Mouse (Mus musculus) forebrain, embryonic 13.5 days (tissue): ENCODE data around the gene Podnl1. TPM values are rescaled to one million over a fixed set of nuclear protein-coding genes. Genes with fewer than 3 reads are reported as not detected.

Source experiments
- ATAC-seq: fragments of 200-750 bp; cut with Nextera tagmentation; 2 replicates; pipeline ENCODE4 v1.8.0; 2017
- H3K27ac ChIP-seq: fragments of 300-500 bp; sonication (generic); 2 replicates; pipeline ENCODE4 v1.5.1; 2015; ENCODE audit warnings: inconsistent platforms, mild to moderate bottlenecking, moderate library complexity
- H3K27me3 ChIP-seq: fragments of 300-500 bp; sonication (generic); 2 replicates; pipeline ENCODE4 v1.6.1; 2015; ENCODE audit warnings: mild to moderate bottlenecking, inconsistent platforms
- H3K36me3 ChIP-seq: fragments of 300-500 bp; sonication (generic); 2 replicates; pipeline ENCODE4 v1.6.1; 2015; ENCODE audit warnings: mild to moderate bottlenecking, inconsistent platforms; ENCODE audit not compliant: poor library complexity, severe bottlenecking
- H3K4me1 ChIP-seq: fragments of 300-500 bp; sonication (generic); 2 replicates; pipeline ENCODE4 v1.6.1; 2015; ENCODE audit warnings: inconsistent platforms
- H3K4me2 ChIP-seq: fragments of 300-500 bp; sonication (generic); 2 replicates; pipeline ENCODE4 v1.6.1; 2015; ENCODE audit warnings: inconsistent platforms, mild to moderate bottlenecking, moderate library complexity
- H3K4me3 ChIP-seq: fragments of 300-500 bp; sonication (generic); 2 replicates; pipeline ENCODE4 v1.5.1; 2015; ENCODE audit warnings: mild to moderate bottlenecking, inconsistent platforms
- H3K9ac ChIP-seq: fragments of 300-500 bp; sonication (generic); 2 replicates; pipeline ENCODE4 v1.6.1; 2015; ENCODE audit warnings: mild to moderate bottlenecking, inconsistent platforms
- H3K9me3 ChIP-seq: fragments of 300-500 bp; sonication (generic); replicated peaks from 2 replicates; pipeline ENCODE4 v1.6.1; 2016; ENCODE audit warnings: inconsistent platforms
- WGBS: fragments of 180-500 bp; shearing (Covaris S2); methylation state at CpG from one replicate; pipeline ENCODE4 v1.1.7; 2015; 5-methylcytosine and 5-hydroxymethylcytosine counted together
- polyA plus RNA-seq: library from polyadenylated mRNA; unstranded; fragments of >200 nt; fragmentation: Nextera tagmentation; extraction: Ambion mirVana; gene quantifications from 2 replicates; pipeline ENCODE4 v1.2.1, GENCODE M21; 2015

Podnl1 gene
- polyA plus RNA-seq, 1 experiment from 2014 or later: 0.27 TPM

GRCm38 (mm10) chr8:84130806-84131205 is 5.0 kb downstream of the Podnl1 start:
- peak overlapping the region; percentile 34; the same call in 1 of the 2 replicates for H3K9ac ChIP-seq
- H3K4me1 ChIP-seq: peaks cover 5% of the 10 kb centered on the region; the same call in 1 of the 2 replicates
- WGBS: 46% methylated on average over 30 of the region's 30 CpGs
- H3K4me2 ChIP-seq: no peak overlapping the region
- no peak overlapping the region for H3K4me3 ChIP-seq
- no peaks in the 10 kb centered on the region for H3K27me3 ChIP-seq
- H3K36me3 ChIP-seq: peaks cover 45% of the 10 kb centered on the region
- H3K9me3 ChIP-seq: no peaks in the 10 kb centered on the region
- H3K27ac ChIP-seq: no peak overlapping the region
- ATAC-seq: no peak

GRCm38 (mm10) chr8:84132225-84132624 is 6.4 kb downstream of the Podnl1 start:
- H3K27ac ChIP-seq: no peak overlapping the region
- peaks cover 59% of the 10 kb centered on the region for H3K36me3 ChIP-seq
- H3K4me2 ChIP-seq: no peak overlapping the region
- no peaks in the 10 kb centered on the region for H3K9me3 ChIP-seq
- no peak for ATAC-seq
- no peak overlapping the region for H3K4me3 ChIP-seq
- H3K4me1 ChIP-seq: peaks cover 5% of the 10 kb centered on the region; the same call in 1 of the 2 replicates
- no peak overlapping the region for H3K9ac ChIP-seq
- no peaks in the 10 kb centered on the region for H3K27me3 ChIP-seq
- WGBS: 88% methylated on average over 8 of the region's 8 CpGs

GRCm38 (mm10) chr8:84137848-84138247 is 12.1 kb downstream of the Podnl1 start:
- Histone ChIP-seq H3K4me1 (no peaks in the 10 kb centered on the region), H3K9me3 (no peaks in the 10 kb centered on the region), H3K27me3 (no peaks in the 10 kb centered on the region), H3K4me3 (no peak overlapping the region), H3K4me2 (no peak overlapping the region), H3K9ac (no peak overlapping the region), H3K27ac (no peak overlapping the region), H3K36me3 (peaks cover 99% of the 10 kb centered on the region)
- ATAC-seq: no peak
- WGBS: 93% methylated on average over 3 of the region's 3 CpGs

- Histone ChIP-seq H3K27ac (no peak overlapping the region), H3K9me3 (no peaks in the 10 kb centered on the region), H3K4me3 (no peak overlapping the region), H3K9ac (no peak overlapping the region), H3K27me3 (no peaks in the 10 kb centered on the region), H3K4me1 (0 out of 2 replicates have a peak, but pooled peaks cover under 1% of the 10 kb centered on the region), H3K4me2 (no peak overlapping the region), H3K36me3 (peaks cover 94% of the 10 kb centered on the region)
- WGBS: 88% methylated on average over 4 of the region's 4 CpGs
- no peak for ATAC-seq
Observed at GRCm38 (mm10) chr8:84140838-84141237, 15.0 kb downstream of the Podnl1 start.

- H3K36me3 ChIP-seq: peaks cover 55% of the 10 kb centered on the region
- no peaks in the 10 kb centered on the region for H3K9me3 ChIP-seq
- H3K9ac ChIP-seq: no peak overlapping the region
- ATAC-seq: no peak
- no peak overlapping the region for H3K4me3 ChIP-seq
- H3K27ac ChIP-seq: no peak overlapping the region
- H3K27me3 ChIP-seq: no peaks in the 10 kb centered on the region
- 92% methylated on average over 8 of the region's 8 CpGs for WGBS
- H3K4me1 ChIP-seq: peaks cover 25% of the 10 kb centered on the region
- no peak overlapping the region for H3K4me2 ChIP-seq
Observed at GRCm38 (mm10) chr8:84144636-84145245, 19.0 kb downstream of the Podnl1 start.

GRCm38 (mm10) chr8:84147324-84147766 is 21.6 kb downstream of the Podnl1 start:
- no peaks in the 10 kb centered on the region for H3K9me3 ChIP-seq
- ATAC-seq: no peak; the same call in 1 of the 2 replicates
- peak overlapping the region; percentile 68 for H3K4me3 ChIP-seq
- no peak overlapping the region for H3K27ac ChIP-seq
- peaks cover 25% of the 10 kb centered on the region for H3K4me1 ChIP-seq
- H3K4me2 ChIP-seq: peak overlapping the region; percentile 91
- H3K27me3 ChIP-seq: no peaks in the 10 kb centered on the region
- peak overlapping the region; percentile 86 for H3K9ac ChIP-seq
- WGBS: 11% methylated on average over 14 of the region's 14 CpGs
- H3K36me3 ChIP-seq: peaks cover 30% of the 10 kb centered on the region

GRCm38 (mm10) chr8:84147769-84148530 is 22.2 kb downstream of the Podnl1 start, which contains the start of the genes Cc2d1a and 4930432K21Rik:
Cc2d1a (minus strand) TSS chr8:84147936.
4930432K21Rik (plus strand) TSS chr8:84148025.
- no peaks in the 10 kb centered on the region for H3K9me3 ChIP-seq
- WGBS: 15% methylated on average over 49 of the region's 49 CpGs
- H3K9ac ChIP-seq: peak within 1 kb of the TSS; percentile 86
- no peaks in the 10 kb centered on the region for H3K27me3 ChIP-seq
- peaks cover 25% of the 10 kb centered on the region for H3K4me1 ChIP-seq
- H3K4me2 ChIP-seq: peak within 1 kb of the TSS; percentile 91
- peaks cover 23% of the 10 kb centered on the region for H3K36me3 ChIP-seq
- peak within 1 kb of the TSS; percentile 68 for H3K4me3 ChIP-seq
- no peak within 1 kb of the TSS for H3K27ac ChIP-seq
- ATAC-seq: peak; percentile 96

GRCm38 (mm10) chr8:84148531-84148850 is 22.7 kb downstream of the Podnl1 start:
- Histone ChIP-seq H3K27me3 (no peaks in the 10 kb centered on the region), H3K9ac (peak overlapping the region; percentile 86), H3K4me3 (peak overlapping the region; percentile 68), H3K4me2 (peak overlapping the region; percentile 91), H3K27ac (no peak overlapping the region), H3K4me1 (peaks cover 25% of the 10 kb centered on the region), H3K9me3 (no peaks in the 10 kb centered on the region), H3K36me3 (peaks cover 18% of the 10 kb centered on the region)
- 89% methylated on average over 5 of the region's 5 CpGs for WGBS
- no peak; the same call in 1 of the 2 replicates for ATAC-seq

- 81% methylated on average over 3 of the region's 3 CpGs for WGBS
- peaks cover 25% of the 10 kb centered on the region for H3K4me1 ChIP-seq
Observed at GRCm38 (mm10) chr8:84149181-84149580, 23.4 kb downstream of the Podnl1 start.

GRCm38 (mm10) chr8:84157620-84158019 is 31.8 kb downstream of the Podnl1 start:
- no peak for ATAC-seq

More at GRCm38 (mm10) chr8:84149181-84149580, 23.4 kb downstream of the Podnl1 start:
- Histone ChIP-seq H3K27ac (no peak overlapping the region), H3K27me3 (no peaks in the 10 kb centered on the region), H3K36me3 (peaks cover 14% of the 10 kb centered on the region), H3K9me3 (no peaks in the 10 kb centered on the region), H3K9ac (no peak overlapping the region), H3K4me2 (no peak overlapping the region), H3K4me3 (no peak overlapping the region)
- no peak for ATAC-seq

GRCm38 (mm10) chr8:84167696-84168095 is 41.9 kb downstream of the Podnl1 start:
- no peak overlapping the region for H3K4me3 ChIP-seq
- H3K4me2 ChIP-seq: no peak overlapping the region
- WGBS: 94% methylated on average over 2 of the region's 2 CpGs
- H3K9me3 ChIP-seq: no peaks in the 10 kb centered on the region
- no peaks in the 10 kb centered on the region for H3K27me3 ChIP-seq
- no peak overlapping the region for H3K9ac ChIP-seq
- no peak overlapping the region; the same call in 1 of the 2 replicates for H3K27ac ChIP-seq
- no peaks in the 10 kb centered on the region for H3K4me1 ChIP-seq
- ATAC-seq: no peak
- peaks cover 44% of the 10 kb centered on the region for H3K36me3 ChIP-seq

More at GRCm38 (mm10) chr8:84157620-84158019, 31.8 kb downstream of the Podnl1 start:
- H3K4me2 ChIP-seq: no peak overlapping the region
- 85% methylated on average over 4 of the region's 4 CpGs for WGBS
- no peak overlapping the region for H3K9ac ChIP-seq
- H3K4me3 ChIP-seq: no peak overlapping the region
- H3K36me3 ChIP-seq: peaks cover 36% of the 10 kb centered on the region
- no peaks in the 10 kb centered on the region for H3K9me3 ChIP-seq
- H3K27ac ChIP-seq: no peak overlapping the region
- no peaks in the 10 kb centered on the region for H3K27me3 ChIP-seq
- no peaks in the 10 kb centered on the region for H3K4me1 ChIP-seq

- Histone ChIP-seq H3K9me3 (no peaks in the 10 kb centered on the region), H3K27ac (no peak overlapping the region), H3K9ac (no peak overlapping the region), H3K4me3 (no peak overlapping the region), H3K4me1 (no peaks in the 10 kb centered on the region), H3K4me2 (no peak overlapping the region), H3K36me3 (peaks cover 58% of the 10 kb centered on the region), H3K27me3 (no peaks in the 10 kb centered on the region)
- whole genome bisulfite sequencing: 95% methylated on average over 5 of the region's 5 CpGs
- no peak for ATAC-seq
Observed at GRCm38 (mm10) chr8:84170096-84170495, 44.3 kb downstream of the Podnl1 start.
